Mouse (Mus musculus) CH12.LX (cell line): Measurements from ENCODE around the gene Tpx2. TPM values are rescaled to one million over a fixed set of nuclear protein-coding genes. Genes with fewer than 3 reads are reported as not detected.

Experiments used
- DNase-seq: peaks from one replicate; pipeline ENCODE4 v3.0.0-alpha.2; 2013; ENCODE audit errors: extremely low read depth
- H3K27ac ChIP-seq: 2 replicates; pipeline ENCODE4 v1.5.1; 2012; ENCODE audit warnings: low read depth, mild to moderate bottlenecking, control low read depth, moderate library complexity; ENCODE audit not compliant: insufficient read depth
- H3K27me3 ChIP-seq: replicated peaks from 2 replicates; pipeline ENCODE3; 2012; ENCODE audit warnings: inconsistent platforms
- H3K36me3 ChIP-seq, 2 experiments: replicated peaks in 1 of 2; 2 replicates each; pipeline versions ENCODE3 to v1.6.1; 2012; ENCODE audit warnings: inconsistent platforms in 1 of 2, low read length in 1 of 2, mild to moderate bottlenecking in 1 of 2, mixed read lengths in 1 of 2, moderate library complexity in 1 of 2; ENCODE audit not compliant: control insufficient read depth in 1 of 2, insufficient read depth in 1 of 2
- H3K4me1 ChIP-seq, 2 experiments: 2 replicates each; pipeline ENCODE4 v1.6.1; 2012; ENCODE audit warnings: inconsistent platforms in 1 of 2, moderate library complexity in 1 of 2; ENCODE audit not compliant: insufficient read depth in 2 of 2, control insufficient read depth in 1 of 2
- H3K4me2 ChIP-seq: 2 replicates; pipeline ENCODE4 v1.6.1; 2012; ENCODE audit warnings: low read depth, mild to moderate bottlenecking, control low read depth; ENCODE audit not compliant: poor library complexity, insufficient read depth, severe bottlenecking
- H3K4me3 ChIP-seq, 3 experiments: fragments of 150-350 bp in 1 of 3; sonication (generic) in 1 of 3; replicated peaks in 1 of 3; 2 replicates each; pipeline versions ENCODE3 to v1.5.1; 2011 to 2012; ENCODE audit warnings: low read depth in 2 of 3, low read length in 2 of 3, mild to moderate bottlenecking in 2 of 3, moderate library complexity in 2 of 3, control low read depth in 1 of 3, improper control_type of control experiment in 1 of 3, inconsistent platforms in 1 of 3, mixed read lengths in 1 of 3; ENCODE audit not compliant: poor library complexity in 1 of 3
- H3K79me2 ChIP-seq: replicated peaks from 2 replicates; pipeline ENCODE4 v1.6.1; 2012; ENCODE audit warnings: mild to moderate bottlenecking, moderate library complexity; ENCODE audit not compliant: control insufficient read depth, poor library complexity, insufficient read depth, severe bottlenecking; ENCODE audit errors: extremely low read depth
- H3K9ac ChIP-seq: 2 replicates; pipeline ENCODE4 v1.6.1; 2012; ENCODE audit warnings: low read depth, mild to moderate bottlenecking, control low read depth, moderate library complexity; ENCODE audit not compliant: insufficient read depth
- H3K9me3 ChIP-seq: replicated peaks from 2 replicates; pipeline ENCODE3; 2012; ENCODE audit warnings: low read length, inconsistent platforms, mixed read lengths
- BHLHE40 ChIP-seq: IDR thresholded peaks from 2 replicates; pipeline ENCODE4 v1.6.1; 2011; ENCODE audit warnings: mild to moderate bottlenecking, low read depth, low read length, improper control_type of control experiment
- CHD1 ChIP-seq: IDR thresholded peaks from 2 replicates; pipeline ENCODE4 v1.6.1; 2012; ENCODE audit warnings: low read depth, low read length, improper control_type of control experiment, inconsistent platforms
- CHD2 ChIP-seq: IDR thresholded peaks from 2 replicates; pipeline ENCODE4 v1.6.1; 2011; ENCODE audit warnings: low read length, improper control_type of control experiment
- CTCF ChIP-seq, 2 experiments: IDR thresholded peaks in 1 of 2; conservative IDR thresholded peaks in 1 of 2; 2 replicates each; pipeline ENCODE4 v1.5.1; 2011 to 2012; ENCODE audit warnings: low read depth in 2 of 2, low read length in 2 of 2, improper control_type of control experiment in 1 of 2, inconsistent platforms in 1 of 2, mild to moderate bottlenecking in 1 of 2, moderate library complexity in 1 of 2
- E2F4 ChIP-seq: IDR thresholded peaks from 2 replicates; pipeline ENCODE4 v1.6.1; 2011; ENCODE audit warnings: low read depth, low read length, improper control_type of control experiment; ENCODE audit not compliant: insufficient replicate concordance
- ELF1 ChIP-seq: IDR thresholded peaks from 2 replicates; pipeline ENCODE4 v1.6.1; 2014; ENCODE audit warnings: low read depth, mild to moderate bottlenecking, inconsistent platforms, low read length, improper control_type of control experiment
- ETS1 ChIP-seq: conservative IDR thresholded peaks from 2 replicates; pipeline ENCODE4 v1.6.1; 2012; ENCODE audit warnings: low read depth, mild to moderate bottlenecking, inconsistent platforms, low read length, improper control_type of control experiment, moderate library complexity
- GABPA ChIP-seq: IDR thresholded peaks from 2 replicates; pipeline ENCODE4 v1.6.1; 2012; ENCODE audit warnings: low read depth, low read length, improper control_type of control experiment, inconsistent platforms; ENCODE audit not compliant: insufficient replicate concordance
- HCFC1 ChIP-seq: IDR thresholded peaks from 2 replicates; pipeline ENCODE4 v1.6.1; 2012; ENCODE audit warnings: low read depth, mild to moderate bottlenecking, inconsistent platforms, low read length, improper control_type of control experiment
- IRF4 ChIP-seq: IDR thresholded peaks from 2 replicates; pipeline ENCODE4 v1.6.1; 2014; ENCODE audit warnings: low read depth, mild to moderate bottlenecking, inconsistent platforms, low read length, improper control_type of control experiment
- MAFK ChIP-seq: IDR thresholded peaks from 2 replicates; pipeline ENCODE4 v1.6.1; 2011; ENCODE audit warnings: low read length, improper control_type of control experiment; ENCODE audit not compliant: insufficient replicate concordance
- NRF1 ChIP-seq: IDR thresholded peaks from 2 replicates; pipeline ENCODE4 v1.6.1; 2014; ENCODE audit warnings: low read depth, mild to moderate bottlenecking, inconsistent platforms, low read length, improper control_type of control experiment, moderate library complexity
- PAX5 ChIP-seq: IDR thresholded peaks from 2 replicates; pipeline ENCODE4 v1.6.1; 2012; ENCODE audit warnings: low read length, inconsistent platforms, mixed read lengths
- POLR2AphosphoS2 ChIP-seq: IDR thresholded peaks from 2 replicates; pipeline ENCODE4 v1.6.1; 2011; ENCODE audit warnings: low read depth, low read length, improper control_type of control experiment
- RAD21 ChIP-seq: IDR thresholded peaks from 2 replicates; pipeline ENCODE4 v1.6.1; 2011; ENCODE audit warnings: low read depth, mild to moderate bottlenecking, low read length, improper control_type of control experiment, moderate library complexity
- SIN3A ChIP-seq: IDR thresholded peaks from 2 replicates; pipeline ENCODE4 v1.6.1; 2012; ENCODE audit warnings: low read length, improper control_type of control experiment, inconsistent platforms
- SMC3 ChIP-seq: IDR thresholded peaks from 2 replicates; pipeline ENCODE4 v1.6.1; 2011; ENCODE audit warnings: low read depth, low read length, improper control_type of control experiment
- TBP ChIP-seq: conservative IDR thresholded peaks from 2 replicates; pipeline ENCODE4 v1.6.1; 2011; ENCODE audit warnings: low read depth, low read length, improper control_type of control experiment
- TCF12 ChIP-seq: IDR thresholded peaks from 2 replicates; pipeline ENCODE4 v1.6.1; 2014; ENCODE audit warnings: low read depth, mild to moderate bottlenecking, inconsistent platforms, low read length, improper control_type of control experiment
- UBTF ChIP-seq: IDR thresholded peaks from 2 replicates; pipeline ENCODE4 v1.6.1; 2012; ENCODE audit warnings: low read depth, mild to moderate bottlenecking, inconsistent platforms, low read length, improper control_type of control experiment, moderate library complexity
- USF1 ChIP-seq: IDR thresholded peaks from 2 replicates; pipeline ENCODE4 v1.6.1; 2014; ENCODE audit warnings: low read depth, mild to moderate bottlenecking, inconsistent platforms, low read length, improper control_type of control experiment
- ZC3H11A ChIP-seq: IDR thresholded peaks from 2 replicates; pipeline ENCODE4 v1.6.1; 2012; ENCODE audit warnings: low read depth, mild to moderate bottlenecking, inconsistent platforms, low read length, improper control_type of control experiment
- ZKSCAN1 ChIP-seq: IDR thresholded peaks from 2 replicates; pipeline ENCODE4 v1.6.1; 2012; ENCODE audit warnings: low read depth, inconsistent platforms, low read length, improper control_type of control experiment, borderline replicate concordance
- ZMIZ1 ChIP-seq: IDR thresholded peaks from 2 replicates; pipeline ENCODE4 v1.6.1; 2012; ENCODE audit warnings: low read depth, mild to moderate bottlenecking, inconsistent platforms, low read length, improper control_type of control experiment
- ZNF384 ChIP-seq: IDR thresholded peaks from 2 replicates; pipeline ENCODE4 v1.6.1; 2012; ENCODE audit warnings: low read depth, low read length, improper control_type of control experiment, inconsistent platforms
- dilution Hi-C: fragments of 300-500 bp; cut with MboI; formaldehyde crosslinking; loops from 2 replicates; pipeline ENCODE4 v1.14.3; 2020; ENCODE audit warnings: low sequenced_read_pairs; ENCODE audit not compliant: extremely low pct_unique_long_range_greater_than_20kb, extremely low pct_ligation_motif_present
- in situ Hi-C: fragments of 300-500 bp; cut with MboI; formaldehyde crosslinking; loops from 3 replicates; pipeline ENCODE4 v1.14.3; 2019; ENCODE audit warnings: low sequenced_read_pairs, low pct_ligation_motif_present, low pct_unique_long_range_greater_than_20kb, mixed read lengths
- polyA plus RNA-seq: library from polyadenylated mRNA; unstranded; fragments of >175 nt; gene quantifications from 2 replicates; pipeline ENCODE4 v1.2.1, GENCODE M21; 2012; ENCODE audit warnings: low read depth; ENCODE audit not compliant: insufficient read length
- total RNA-seq, 2 experiments: library from RNA; depleted of rRNA; stranded (reverse); fragments of 300-350 nt in 1 of 2; fragments of >200 nt in 1 of 2; gene quantifications; 2 replicates each; pipeline ENCODE4 v1.2.3; 2012 to 2014

Tpx2 gene
- total and polyA plus RNA-seq, 3 experiments = 66.1 to 127 (median 98.0) TPM

DNA sequence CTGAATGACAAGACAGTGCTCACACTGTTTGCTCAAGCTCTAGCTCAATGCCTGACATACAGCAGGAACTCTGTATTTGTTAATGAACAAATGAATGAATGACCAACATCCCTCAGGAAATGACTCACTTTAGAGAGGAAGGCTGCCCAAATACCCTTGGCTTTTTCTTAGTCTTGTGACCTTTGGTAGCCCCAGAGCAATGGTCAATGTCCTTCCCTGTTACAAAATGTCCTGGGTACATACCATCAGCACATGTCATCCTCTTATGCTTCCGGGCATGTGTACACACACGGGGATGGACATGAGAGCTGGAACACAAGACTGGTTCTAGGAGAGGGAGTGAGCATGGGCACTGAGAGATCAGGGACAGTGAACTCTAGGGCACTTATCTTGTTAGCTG is 41.7 kb upstream of the Tpx2 start:
- Histone ChIP-seq H3K4me1 (peaks cover 35 to 81% of the 10 kb centered on the region in 2 experiments), H3K27ac (peak overlapping the region; percentile 42), H3K79me2 (peaks cover 94% of the 10 kb centered on the region), H3K4me3 (no peak overlapping the region), H3K9me3 (no peaks in the 10 kb centered on the region), H3K27me3 (no peaks in the 10 kb centered on the region), H3K9ac (no peak overlapping the region), H3K4me2 (no peak overlapping the region), H3K36me3 (peaks cover 25 to 61% of the 10 kb centered on the region in 2 experiments)
- DNase-seq = no peak
- TF ChIP-seq CTCF (conservative IDR thresholded peaks at IDR 0.05 in 1 of 2, IDR thresholded peaks at IDR 0.05 in 1 of 2; ENCODE audit: low read depth in 2 of 2, low read length in 2 of 2) (no peak), IRF4 (no peak), ETS1 (no peak), POLR2AphosphoS2 (no peak), GABPA (no peak), TCF12 (no peak), ELF1 (no peak), ZKSCAN1 (no peak), CHD1 (no peak), SMC3 (no peak)
- in situ Hi-C loops = no loop called here
- dilution Hi-C loops = no loop called here

DNA sequence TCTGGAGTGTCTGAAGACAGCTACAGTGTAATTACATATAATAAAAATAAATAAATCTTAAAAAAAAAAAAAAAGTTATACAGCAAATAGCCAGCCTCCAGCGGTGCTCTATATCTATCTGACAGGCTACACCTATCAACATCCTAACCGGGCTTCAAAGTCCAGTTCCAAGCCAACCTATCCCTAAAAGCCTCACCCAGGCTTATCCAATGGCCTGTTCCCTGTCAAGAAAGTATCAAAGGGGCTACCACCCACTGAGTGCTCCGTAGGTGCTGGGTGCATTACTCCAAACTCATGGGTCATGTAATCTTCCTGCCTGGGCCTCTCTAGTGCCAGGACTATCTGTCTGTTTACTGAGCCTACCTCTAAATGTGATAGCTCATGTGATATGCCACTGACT is 39.6 kb upstream of the Tpx2 start:
- no peaks in the 10 kb centered on the region for H3K9me3 ChIP-seq
- peaks cover 23 to 62% of the 10 kb centered on the region in 2 experiments for H3K36me3 ChIP-seq
- peaks cover 95% of the 10 kb centered on the region for H3K79me2 ChIP-seq
- H3K4me2 ChIP-seq = no peak overlapping the region
- no peaks in the 10 kb centered on the region for H3K27me3 ChIP-seq
- no peak overlapping the region for H3K4me3 ChIP-seq
- no peak for DNase-seq
- peaks cover 38 to 92% of the 10 kb centered on the region in 2 experiments for H3K4me1 ChIP-seq
- peak overlapping the region; percentile 38 for H3K27ac ChIP-seq
- dilution Hi-C loops = no loop called here
- TF ChIP-seq ZMIZ1 (no peak), IRF4 (no peak), POLR2AphosphoS2 (no peak), TBP (no peak), MAFK (no peak), BHLHE40 (no peak), E2F4 (no peak), PAX5 (no peak), NRF1 (no peak), USF1 (no peak), ETS1 (no peak), ELF1 (no peak), CHD2 (no peak), HCFC1 (no peak), RAD21 (no peak), ZNF384 (no peak), SMC3 (no peak), ZC3H11A (no peak), UBTF (no peak), SIN3A (no peak)
- no peak overlapping the region for H3K9ac ChIP-seq
- in situ Hi-C loops = no loop called here
